Mouse (Mus musculus) midbrain, embryonic 13.5 days (tissue): Measurements from ENCODE around the gene Avp. TPM values are rescaled to one million over a fixed set of nuclear protein-coding genes. Genes with fewer than 3 reads are reported as not detected.

Experiments
- ATAC-seq: fragments of 200-750 bp; cut with Nextera tagmentation; 2 replicates; pipeline ENCODE4 v1.8.0; 2017; ENCODE audit warnings: mild to moderate bottlenecking, moderate TSS enrichment, moderate library complexity
- H3K27ac ChIP-seq: fragments of 300-500 bp; sonication (generic); 2 replicates; pipeline ENCODE4 v1.5.1; 2015; ENCODE audit warnings: inconsistent platforms, mild to moderate bottlenecking, moderate library complexity
- H3K27me3 ChIP-seq: fragments of 300-500 bp; sonication (generic); 2 replicates; pipeline ENCODE4 v1.6.1; 2015; ENCODE audit warnings: mild to moderate bottlenecking, inconsistent platforms
- H3K36me3 ChIP-seq: fragments of 300-500 bp; sonication (generic); 2 replicates; pipeline ENCODE4 v1.6.1; 2015; ENCODE audit warnings: mild to moderate bottlenecking, inconsistent platforms
- H3K4me1 ChIP-seq: fragments of 300-500 bp; sonication (generic); replicated peaks from 2 replicates; pipeline ENCODE4 v1.6.1; 2015; ENCODE audit warnings: inconsistent platforms
- H3K4me2 ChIP-seq: fragments of 300-500 bp; sonication (generic); replicated peaks from 2 replicates; pipeline ENCODE4 v1.6.1; 2015; ENCODE audit warnings: moderate library complexity, mild to moderate bottlenecking, inconsistent platforms
- H3K4me3 ChIP-seq: fragments of 300-500 bp; sonication (generic); replicated peaks from 2 replicates; pipeline ENCODE4 v1.5.1; 2015; ENCODE audit warnings: mild to moderate bottlenecking, inconsistent platforms
- H3K9ac ChIP-seq: fragments of 300-500 bp; sonication (generic); replicated peaks from 2 replicates; pipeline ENCODE4 v1.6.1; 2015; ENCODE audit warnings: mild to moderate bottlenecking, inconsistent platforms
- H3K9me3 ChIP-seq: fragments of 300-500 bp; sonication (generic); 2 replicates; pipeline ENCODE4 v1.6.1; 2016; ENCODE audit warnings: mild to moderate bottlenecking, inconsistent platforms
- WGBS: fragments of 180-500 bp; shearing (Covaris S2); methylation state at CpG from one replicate; pipeline ENCODE4 v1.1.7; 2015; 5-methylcytosine and 5-hydroxymethylcytosine counted together
- polyA plus RNA-seq: library from polyadenylated mRNA; unstranded; fragments of >200 nt; fragmentation: Nextera tagmentation; extraction: Ambion mirVana; gene quantifications from 2 replicates; pipeline ENCODE4 v1.2.1, GENCODE M21; 2015

The Avp gene
- polyA plus RNA-seq, 1 experiment from 2014 or later, result not detected

DNA sequence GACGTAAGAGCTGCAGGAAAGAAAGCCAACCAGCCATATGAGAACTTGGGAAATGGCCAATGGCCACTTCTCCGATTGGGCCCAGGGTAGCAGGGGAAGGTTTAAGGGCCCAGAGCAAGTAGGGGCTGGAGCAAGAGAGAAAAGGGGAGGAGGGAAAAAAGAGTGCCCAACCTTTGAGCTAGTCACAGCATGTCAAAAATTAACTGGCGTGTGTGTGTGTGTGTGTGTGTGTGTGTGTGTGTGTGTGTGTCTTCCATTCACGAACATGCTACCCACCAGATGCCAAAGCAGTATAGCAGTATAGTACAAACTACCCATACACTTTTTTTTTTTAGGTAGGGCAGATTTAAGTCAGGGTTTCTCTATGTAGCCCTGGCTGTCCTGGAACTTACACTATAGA is 13.4 kb downstream of the Avp start:
- H3K4me3 ChIP-seq, result no peak overlapping the region
- 91% methylated on average over 4 of the region's 4 CpGs for WGBS
- no peak for ATAC-seq

DNA sequence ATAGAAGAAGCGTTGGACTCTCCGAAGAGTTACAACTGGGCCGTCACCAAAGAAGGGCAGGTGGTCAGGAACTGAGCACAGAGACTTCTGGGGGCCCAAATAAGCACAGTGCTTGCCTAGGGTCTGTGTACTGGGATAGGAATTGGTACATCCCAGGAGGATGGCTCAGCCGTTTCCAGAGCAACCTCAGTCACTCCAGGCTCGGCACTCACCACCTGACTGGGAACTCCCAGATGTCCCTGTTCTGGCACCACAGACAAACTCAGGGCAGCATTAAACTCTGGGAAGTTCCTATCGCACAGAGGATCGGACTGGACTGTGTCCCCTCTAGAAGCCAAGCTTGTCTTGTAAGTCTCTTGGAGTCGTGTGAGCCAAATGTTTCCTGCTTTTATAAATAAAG is 17.4 kb downstream of the Avp start:
- Histone ChIP-seq H3K36me3 (peaks cover 24% of the 10 kb centered on the region), H3K27ac (no peak overlapping the region), H3K9me3 (no peaks in the 10 kb centered on the region), H3K9ac (peak overlapping the region; percentile 96), H3K4me2 (peak overlapping the region; percentile 95), H3K4me3 (peak overlapping the region; percentile 96; the same call in 1 of the 2 replicates), H3K4me1 (peaks cover 27% of the 10 kb centered on the region), H3K27me3 (no peaks in the 10 kb centered on the region)
- WGBS, result 82% methylated on average over 8 of the region's 8 CpGs
- no peak for ATAC-seq

More for the DNA sequence above, 13.4 kb downstream of the Avp start:
- H3K4me1 ChIP-seq, result peaks cover 19% of the 10 kb centered on the region
- H3K27ac ChIP-seq, result no peak overlapping the region
- no peak overlapping the region for H3K9ac ChIP-seq
- no peaks in the 10 kb centered on the region for H3K27me3 ChIP-seq
- no peak overlapping the region for H3K4me2 ChIP-seq
- H3K9me3 ChIP-seq, result no peaks in the 10 kb centered on the region
- H3K36me3 ChIP-seq, result peaks cover 24% of the 10 kb centered on the region

DNA sequence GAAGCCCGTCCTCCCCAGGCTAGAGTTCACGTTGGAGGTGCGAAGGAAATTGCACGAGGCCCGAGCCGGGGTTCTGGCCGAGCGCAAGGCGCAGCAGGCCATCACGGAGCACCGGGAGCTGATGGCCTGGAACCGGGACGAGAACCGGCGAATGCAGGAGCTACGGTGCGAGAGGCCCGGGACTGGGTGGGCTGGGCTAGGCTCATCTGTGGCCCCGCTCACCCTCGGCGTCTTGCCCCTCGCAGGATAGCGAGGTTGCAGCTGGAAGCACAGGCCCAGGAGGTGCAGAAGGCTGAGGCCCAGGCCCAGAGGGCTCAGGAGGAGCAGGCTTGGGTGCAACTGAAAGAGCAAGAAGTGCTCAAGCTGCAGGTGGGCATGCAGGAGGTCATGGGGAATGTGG is 18.3 kb downstream of the Avp start:
- Histone ChIP-seq H3K9me3 (no peaks in the 10 kb centered on the region), H3K4me1 (peaks cover 27% of the 10 kb centered on the region), H3K36me3 (peaks cover 24% of the 10 kb centered on the region), H3K27ac (peak overlapping the region; percentile 37; the same call in 1 of the 2 replicates), H3K27me3 (no peaks in the 10 kb centered on the region), H3K9ac (peak overlapping the region; percentile 96), H3K4me3 (peak overlapping the region; percentile 96), H3K4me2 (peak overlapping the region; percentile 95)
- peak; percentile 49 for ATAC-seq
- WGBS, result 1% methylated on average over 23 of the region's 23 CpGs

DNA sequence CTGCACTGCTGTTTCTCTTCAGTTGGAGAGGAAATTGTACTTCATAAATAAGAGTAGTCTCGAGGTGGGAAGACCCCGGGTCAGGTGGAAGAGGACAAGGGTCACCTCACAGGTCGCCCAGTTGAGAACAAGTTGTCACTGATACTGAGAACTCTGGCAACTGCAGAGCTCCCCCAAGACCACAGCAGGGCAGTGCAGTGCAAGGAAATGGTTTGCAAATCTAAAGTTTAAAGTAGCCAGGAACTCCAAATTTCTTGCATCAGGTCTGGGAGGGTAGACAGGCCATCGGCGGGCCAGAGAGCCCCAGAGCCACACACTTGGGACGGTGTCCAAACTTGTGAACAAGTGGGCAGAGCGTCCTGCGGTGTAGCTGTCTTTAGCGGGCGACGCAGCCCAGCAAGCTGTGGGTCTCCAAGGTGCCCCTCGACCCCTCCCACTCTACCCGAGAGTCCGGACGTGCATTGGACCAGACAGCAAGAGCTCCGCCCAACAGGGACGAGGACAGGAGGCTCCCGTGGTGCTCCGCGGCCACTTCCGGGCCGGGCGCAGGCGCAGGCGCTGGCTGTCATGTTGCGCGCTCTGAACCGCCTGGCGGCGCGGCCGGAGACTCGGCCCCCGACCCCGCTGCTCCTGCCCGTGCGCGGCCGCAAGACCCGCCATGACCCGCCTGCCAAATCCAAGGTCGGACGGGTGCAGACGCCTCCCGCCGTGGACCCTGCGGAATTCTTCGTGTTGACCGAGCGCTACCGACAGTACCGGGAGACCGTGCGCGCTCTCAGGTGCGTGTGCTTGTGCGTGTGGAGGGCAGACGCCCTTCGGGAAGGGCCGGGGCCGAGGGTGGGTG is 18.9 kb downstream of the Avp start, which contains the start of gene Mrps26:
Gene Mrps26 (plus strand): TSS at position 531 of the 844 bp plus-strand sequence.
- peak within 1 kb of the TSS; percentile 96 for H3K9ac ChIP-seq
- peaks cover 27% of the 10 kb centered on the region for H3K4me1 ChIP-seq
- H3K36me3 ChIP-seq, result peaks cover 24% of the 10 kb centered on the region
- H3K4me3 ChIP-seq, result peak within 1 kb of the TSS; percentile 96
- H3K9me3 ChIP-seq, result no peaks in the 10 kb centered on the region
- peak within 1 kb of the TSS; percentile 95 for H3K4me2 ChIP-seq
- under 1% methylated on average over 60 of the region's 61 CpGs for WGBS
- H3K27ac ChIP-seq, result peak within 1 kb of the TSS; percentile 40
- peak; percentile 99 for ATAC-seq
- no peaks in the 10 kb centered on the region for H3K27me3 ChIP-seq

DNA sequence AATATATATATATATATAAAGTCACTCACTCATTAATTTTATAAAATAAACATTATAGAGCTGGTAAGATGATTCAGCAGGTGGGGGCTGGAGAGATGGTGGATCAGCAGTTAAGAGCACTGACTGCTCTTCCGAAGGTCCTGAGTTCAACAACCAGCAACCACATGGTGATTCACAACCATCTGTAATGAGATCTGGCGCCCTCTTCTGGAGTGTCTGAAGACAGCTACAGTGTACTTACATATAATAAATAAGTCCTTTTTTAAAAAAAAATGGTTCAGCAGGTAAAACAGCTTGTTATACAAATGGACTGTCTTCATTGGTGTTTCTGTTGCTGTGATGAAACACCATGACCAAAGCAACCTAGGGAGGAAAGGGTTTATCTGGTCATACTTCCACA is 24.3 kb downstream of the Avp start:
- Histone ChIP-seq H3K4me3 (no peak overlapping the region), H3K9ac (no peak overlapping the region), H3K9me3 (no peaks in the 10 kb centered on the region), H3K4me1 (peaks cover 6% of the 10 kb centered on the region), H3K27ac (no peak overlapping the region), H3K36me3 (peaks cover 46% of the 10 kb centered on the region), H3K4me2 (no peak overlapping the region), H3K27me3 (no peaks in the 10 kb centered on the region)
- no peak for ATAC-seq
- WGBS, result 68% methylated on average over 2 of the region's 2 CpGs

DNA sequence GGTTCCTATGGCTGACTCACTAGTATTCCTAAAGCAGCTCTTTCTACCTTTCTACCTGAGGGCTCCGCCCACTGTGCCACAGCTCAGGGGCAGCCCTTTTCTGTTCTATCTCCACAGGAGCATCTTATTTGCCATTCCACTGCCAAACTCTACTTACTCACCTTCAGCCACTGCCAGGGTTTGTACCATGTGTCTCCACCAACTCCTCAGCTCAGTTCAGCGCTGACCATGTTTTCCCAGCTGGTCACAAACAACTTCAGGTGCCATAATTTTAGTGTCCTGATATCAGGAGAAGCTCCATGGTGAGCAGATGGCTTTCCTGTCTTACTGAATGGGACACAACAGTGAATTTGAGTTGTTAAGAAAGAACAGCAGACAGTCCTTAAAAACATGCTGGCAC is 24.9 kb downstream of the Avp start:
- H3K27ac ChIP-seq, result no peak overlapping the region
- peaks cover 52% of the 10 kb centered on the region for H3K36me3 ChIP-seq
- no peak overlapping the region for H3K4me3 ChIP-seq
- peaks cover under 1% of the 10 kb centered on the region; the same call in 1 of the 2 replicates for H3K4me1 ChIP-seq
- no peaks in the 10 kb centered on the region for H3K27me3 ChIP-seq
- no peak for ATAC-seq
- 98% methylated on average over 2 of the region's 2 CpGs for WGBS
- H3K4me2 ChIP-seq, result no peak overlapping the region
- no peaks in the 10 kb centered on the region for H3K9me3 ChIP-seq
- H3K9ac ChIP-seq, result no peak overlapping the region

DNA sequence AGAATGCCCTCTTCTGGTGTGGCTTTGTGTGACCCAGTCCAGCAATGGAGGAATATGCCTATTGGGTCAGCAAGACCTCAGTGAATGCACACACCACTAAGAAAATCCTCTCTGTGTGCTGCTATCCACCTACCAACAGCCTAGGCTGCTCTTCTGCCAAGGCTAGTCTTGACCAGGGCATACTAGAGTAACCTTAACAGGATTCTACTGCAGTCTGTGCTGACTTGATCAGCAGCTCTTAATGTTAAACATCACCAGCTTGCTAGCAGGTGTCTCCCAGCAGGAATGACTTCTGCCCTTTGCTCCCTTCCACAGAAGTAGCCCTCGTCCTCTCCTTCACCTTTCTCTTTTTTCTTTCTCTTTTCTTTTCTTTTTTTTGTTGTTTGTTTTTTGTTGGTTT is 26.1 kb downstream of the Avp start:
- Histone ChIP-seq H3K4me3 (no peak overlapping the region), H3K27me3 (no peaks in the 10 kb centered on the region), H3K4me2 (no peak overlapping the region), H3K27ac (no peak overlapping the region), H3K4me1 (no peaks in the 10 kb centered on the region), H3K36me3 (peaks cover 64% of the 10 kb centered on the region), H3K9me3 (no peaks in the 10 kb centered on the region), H3K9ac (no peak overlapping the region)
- ATAC-seq, result no peak
- WGBS, result 83% methylated on average over 1 of the region's 1 CpGs

DNA sequence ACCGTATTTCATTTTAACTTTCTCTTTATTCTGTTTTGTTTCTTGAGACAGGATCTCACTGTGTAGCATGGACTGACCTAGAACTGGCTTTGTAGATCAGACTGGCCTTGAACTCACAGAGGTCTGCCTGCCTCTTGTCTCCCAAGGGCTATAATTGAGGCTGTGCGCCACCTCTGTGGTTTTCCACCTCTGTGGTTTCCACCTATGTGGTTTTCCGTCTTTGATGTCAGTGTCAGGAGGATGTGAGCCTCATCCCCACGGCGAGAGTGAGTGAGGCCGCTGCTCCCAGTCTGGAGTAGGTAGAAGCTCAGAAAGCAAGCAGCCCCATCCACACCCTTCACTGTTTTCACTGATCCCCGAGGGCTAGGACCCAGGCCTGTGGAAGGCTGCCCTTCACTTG is 27.5 kb downstream of the Avp start:
- H3K27ac ChIP-seq, result no peak overlapping the region
- H3K4me3 ChIP-seq, result no peak overlapping the region
- no peak for ATAC-seq
- no peak overlapping the region for H3K9ac ChIP-seq
- 93% methylated on average over 7 of the region's 7 CpGs for WGBS
- no peak overlapping the region for H3K4me2 ChIP-seq
- H3K36me3 ChIP-seq, result peaks cover 77% of the 10 kb centered on the region
- H3K4me1 ChIP-seq, result no peaks in the 10 kb centered on the region
- no peaks in the 10 kb centered on the region for H3K27me3 ChIP-seq
- no peaks in the 10 kb centered on the region for H3K9me3 ChIP-seq

DNA sequence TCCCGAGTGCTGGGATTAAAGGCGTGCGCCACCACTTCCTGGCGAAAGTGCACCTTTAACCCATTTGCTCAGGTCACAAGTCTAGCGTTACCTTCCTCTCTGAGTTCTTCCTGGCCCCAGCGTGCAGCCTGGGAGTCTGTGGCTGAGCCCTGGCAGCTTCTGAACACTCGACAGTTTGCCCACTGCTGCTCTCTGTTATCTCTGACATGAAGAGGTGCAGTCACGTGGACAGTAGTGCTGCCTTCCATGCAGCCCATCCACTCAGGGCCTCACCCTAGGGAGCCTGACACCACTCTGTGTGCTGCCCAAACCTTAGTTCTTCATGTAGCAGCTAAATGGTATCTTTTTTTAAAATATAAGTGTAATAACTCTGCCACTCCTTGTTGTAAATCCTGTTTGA is 35.4 kb downstream of the Avp start:
- peaks cover 97% of the 10 kb centered on the region for H3K36me3 ChIP-seq
- H3K9me3 ChIP-seq, result no peaks in the 10 kb centered on the region
- no peaks in the 10 kb centered on the region for H3K4me1 ChIP-seq
- H3K9ac ChIP-seq, result no peak overlapping the region
- ATAC-seq, result no peak
- WGBS, result 90% methylated on average over 8 of the region's 8 CpGs
- H3K27ac ChIP-seq, result no peak overlapping the region
- no peaks in the 10 kb centered on the region for H3K27me3 ChIP-seq
- H3K4me3 ChIP-seq, result no peak overlapping the region
- H3K4me2 ChIP-seq, result no peak overlapping the region

DNA sequence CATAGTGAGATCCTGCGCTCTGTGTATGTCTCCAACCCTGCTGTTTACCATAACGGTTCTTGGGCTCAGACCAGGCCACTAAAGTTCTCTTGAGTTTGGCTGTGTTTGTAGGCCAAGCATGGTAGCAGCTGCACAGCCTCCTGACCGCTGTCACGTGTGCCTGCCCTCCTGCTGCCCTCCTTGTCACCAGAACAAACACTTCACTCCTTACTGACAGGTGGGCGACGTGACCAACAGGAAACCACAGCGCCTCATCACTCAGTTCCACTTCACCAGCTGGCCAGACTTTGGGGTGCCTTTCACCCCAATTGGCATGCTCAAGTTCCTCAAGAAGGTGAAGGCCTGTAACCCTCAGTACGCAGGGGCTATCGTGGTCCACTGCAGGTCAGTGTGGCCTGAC is 42.1 kb downstream of the Avp start:
- Histone ChIP-seq H3K4me2 (no peak overlapping the region), H3K9ac (no peak overlapping the region), H3K4me3 (no peak overlapping the region), H3K27me3 (no peaks in the 10 kb centered on the region), H3K27ac (no peak overlapping the region), H3K4me1 (no peaks in the 10 kb centered on the region), H3K36me3 (peaks cover 92% of the 10 kb centered on the region), H3K9me3 (no peaks in the 10 kb centered on the region)
- no peak for ATAC-seq
- 94% methylated on average over 9 of the region's 9 CpGs for WGBS

DNA sequence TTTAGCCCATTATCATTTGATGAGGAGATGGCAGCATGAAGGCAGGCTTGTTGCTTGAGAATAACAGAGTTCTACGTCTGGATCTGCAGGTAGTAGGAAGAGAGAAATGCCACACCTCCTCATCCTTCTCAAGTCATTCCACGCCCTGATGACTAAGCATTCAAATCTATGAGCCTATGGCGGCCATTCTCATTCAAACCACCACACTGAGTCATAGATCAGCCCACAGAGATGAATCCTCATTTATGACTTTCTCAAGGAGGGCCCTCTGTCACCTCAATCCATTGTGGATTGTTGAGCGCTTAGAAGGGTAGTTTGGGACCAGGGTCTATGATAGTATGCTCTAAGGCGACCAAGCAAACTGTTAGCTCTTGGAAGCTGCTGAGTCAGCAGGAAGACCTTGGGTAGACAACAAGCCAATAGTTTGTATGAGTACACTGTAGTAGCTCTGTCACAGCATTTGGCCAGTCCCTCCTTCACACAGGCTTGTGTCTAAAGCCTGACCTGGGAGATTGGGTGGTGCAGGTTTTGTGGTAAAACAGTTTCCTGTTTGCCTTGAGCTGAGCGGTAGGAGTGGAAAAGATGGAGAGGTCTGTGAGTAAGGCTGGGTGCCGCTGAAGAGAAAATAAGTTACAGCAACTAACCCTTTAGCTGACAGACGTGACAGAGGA is 43.3 kb downstream of the Avp start:
- no peak overlapping the region for H3K9ac ChIP-seq
- WGBS, result 90% methylated on average over 8 of the region's 8 CpGs
- peaks cover 92% of the 10 kb centered on the region for H3K36me3 ChIP-seq
- no peak overlapping the region for H3K4me3 ChIP-seq
- H3K27me3 ChIP-seq, result no peaks in the 10 kb centered on the region
- H3K4me2 ChIP-seq, result no peak overlapping the region
- H3K9me3 ChIP-seq, result no peaks in the 10 kb centered on the region
- H3K27ac ChIP-seq, result no peak overlapping the region
- ATAC-seq, result no peak
- H3K4me1 ChIP-seq, result no peaks in the 10 kb centered on the region

DNA sequence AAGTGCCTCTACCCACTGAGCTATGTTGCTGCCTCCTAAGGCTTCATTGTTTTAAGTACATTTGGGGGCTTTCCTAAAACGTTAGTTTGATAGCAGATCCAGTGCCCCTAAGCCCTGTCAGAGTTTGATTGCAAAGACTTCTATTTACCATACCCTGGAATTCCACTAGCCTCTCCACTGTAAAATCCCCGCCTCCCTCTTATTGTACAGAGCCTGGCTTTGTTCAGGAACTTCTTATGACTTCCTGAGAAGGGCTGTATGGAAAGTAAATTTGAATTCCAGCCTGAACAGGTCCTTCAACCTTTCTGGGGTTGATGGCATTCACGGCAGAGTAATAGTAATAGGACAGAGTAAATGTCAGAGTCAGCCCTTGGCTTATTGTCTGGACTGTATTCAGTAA is 45.5 kb downstream of the Avp start:
- Histone ChIP-seq H3K27ac (no peak overlapping the region), H3K36me3 (peaks cover 89% of the 10 kb centered on the region), H3K4me2 (no peak overlapping the region), H3K4me1 (no peaks in the 10 kb centered on the region), H3K9me3 (no peaks in the 10 kb centered on the region), H3K9ac (no peak overlapping the region), H3K4me3 (no peak overlapping the region), H3K27me3 (no peaks in the 10 kb centered on the region)
- ATAC-seq, result no peak
- 72% methylated on average over 3 of the region's 3 CpGs for WGBS
